Mouse (Mus musculus): ENCODE data around the gene Nol3. TPM values are rescaled to one million over a fixed set of nuclear protein-coding genes. Genes with fewer than 3 reads are reported as not detected.

Gene Nol3
- polyA plus RNA-seq, 1 experiment from 2014 or later, result 2.7 TPM

- no peak overlapping the region for H3K27ac ChIP-seq
- peak; percentile 83 for ATAC-seq (ENCODE audit: low FRiP score)
- no peaks in the 10 kb centered on the region; the same call in 1 of the 2 replicates for H3K9me3 ChIP-seq (replicated peaks)
- H3K36me3 ChIP-seq, result no peaks in the 10 kb centered on the region
- peak overlapping the region; percentile 47 for H3K4me3 ChIP-seq
- H3K4me2 ChIP-seq (replicated peaks), result peak overlapping the region; percentile 81
- WGBS, result under 1% methylated on average over 65 of the region's 65 CpGs
- H3K9ac ChIP-seq, result peak overlapping the region; percentile 25
- peaks cover 98% of the 10 kb centered on the region for H3K27me3 ChIP-seq
- peaks cover 31% of the 10 kb centered on the region for H3K4me1 ChIP-seq
Observed at GRCm38 (mm10) chr8:105268342-105269074, 7.4 kb upstream of the Nol3 start.

GRCm38 (mm10) chr8:105269075-105269458 is 6.9 kb upstream of the Nol3 start:
- peaks cover 98% of the 10 kb centered on the region for H3K27me3 ChIP-seq
- H3K4me2 ChIP-seq (replicated peaks), result peak overlapping the region; percentile 81
- H3K9ac ChIP-seq, result peak overlapping the region; percentile 25; the same call in 1 of the 2 replicates
- peak; percentile 36 for ATAC-seq (ENCODE audit: low FRiP score)
- peak overlapping the region; percentile 47 for H3K4me3 ChIP-seq
- WGBS, result under 1% methylated on average over 10 of the region's 10 CpGs
- no peaks in the 10 kb centered on the region; the same call in 1 of the 2 replicates for H3K9me3 ChIP-seq (replicated peaks)
- no peaks in the 10 kb centered on the region for H3K36me3 ChIP-seq
- no peak overlapping the region for H3K27ac ChIP-seq
- H3K4me1 ChIP-seq, result peaks cover 31% of the 10 kb centered on the region

DNA sequence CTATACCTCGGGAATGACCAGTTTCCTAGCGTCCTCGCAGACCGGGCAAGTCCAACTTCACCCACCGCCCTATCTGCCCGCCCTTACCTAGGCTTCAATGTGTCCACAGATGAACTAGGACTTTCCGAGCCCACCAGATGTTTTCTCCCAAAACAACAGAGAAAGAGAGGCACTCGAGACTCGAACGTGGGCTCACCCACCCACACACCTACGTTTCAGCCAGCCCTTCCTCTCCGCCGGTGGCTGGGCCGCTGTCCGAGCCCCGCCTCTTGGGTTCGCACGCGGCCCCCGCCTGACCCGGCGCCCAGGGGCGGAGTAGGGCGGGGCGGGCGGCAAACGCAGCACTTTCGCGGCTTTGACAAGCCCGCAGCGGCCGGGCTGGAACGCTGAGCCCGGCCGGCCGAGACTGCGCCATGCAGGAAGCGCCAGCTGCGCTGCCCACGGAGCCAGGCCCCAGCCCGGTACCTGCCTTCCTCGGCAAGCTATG is 6.4 kb upstream of the Nol3 start, which contains the start of gene Hsf4:
Hsf4 (plus strand) TSS at position 341 of the 487 bp plus-strand sequence.
- Histone ChIP-seq H3K9ac (peak within 1 kb of the TSS; percentile 25), H3K27ac (no peak within 1 kb of the TSS), H3K9me3 (replicated peaks) (no peaks in the 10 kb centered on the region; the same call in 1 of the 2 replicates), H3K4me3 (peak within 1 kb of the TSS; percentile 47), H3K4me2 (replicated peaks) (peak within 1 kb of the TSS; percentile 81), H3K27me3 (peaks cover 99% of the 10 kb centered on the region), H3K36me3 (no peaks in the 10 kb centered on the region), H3K4me1 (peaks cover 30% of the 10 kb centered on the region)
- ATAC-seq (ENCODE audit: low FRiP score), result 0 out of 2 replicates have a peak, but pooled peaks have one; percentile 4
- WGBS, result under 1% methylated on average over 42 of the region's 42 CpGs

GRCm38 (mm10) chr8:105270101-105270915 is 5.6 kb upstream of the Nol3 start:
- no peak overlapping the region for H3K9ac ChIP-seq

DNA sequence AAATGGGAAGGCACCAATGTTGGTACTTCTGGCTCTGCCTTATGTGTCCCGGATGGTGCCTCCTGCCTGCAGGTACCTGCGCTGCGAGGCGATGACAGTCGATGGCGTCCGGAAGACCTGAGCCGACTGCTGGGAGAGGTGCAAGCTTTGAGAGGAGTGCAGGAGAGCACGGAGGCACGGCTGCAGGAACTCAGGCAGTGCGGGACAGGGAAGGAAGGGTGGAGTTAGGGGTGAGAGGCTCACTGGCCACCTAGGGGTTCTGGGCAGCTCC is 5.1 kb upstream of the Nol3 start:
- WGBS, result 1% methylated on average over 11 of the region's 11 CpGs
- Histone ChIP-seq H3K9ac (no peak overlapping the region), H3K36me3 (no peaks in the 10 kb centered on the region), H3K4me1 (peaks cover 33% of the 10 kb centered on the region), H3K9me3 (replicated peaks) (no peaks in the 10 kb centered on the region; the same call in 1 of the 2 replicates), H3K27ac (no peak overlapping the region), H3K27me3 (peaks cover 99% of the 10 kb centered on the region), H3K4me2 (replicated peaks) (0 out of 2 replicates have a peak overlapping the region, but pooled peaks have one; percentile 11), H3K4me3 (no peak overlapping the region)
- no peak for ATAC-seq (ENCODE audit: low FRiP score)

More at GRCm38 (mm10) chr8:105270101-105270915, 5.6 kb upstream of the Nol3 start:
- H3K27me3 ChIP-seq, result peaks cover 99% of the 10 kb centered on the region
- peak overlapping the region; percentile 81 for H3K4me2 ChIP-seq (replicated peaks)
- H3K9me3 ChIP-seq (replicated peaks), result no peaks in the 10 kb centered on the region; the same call in 1 of the 2 replicates
- H3K36me3 ChIP-seq, result no peaks in the 10 kb centered on the region
- H3K27ac ChIP-seq, result no peak overlapping the region
- peaks cover 28% of the 10 kb centered on the region for H3K4me1 ChIP-seq
- 2% methylated on average over 39 of the region's 39 CpGs for WGBS
- ATAC-seq (ENCODE audit: low FRiP score), result no peak
- no peak overlapping the region for H3K4me3 ChIP-seq

GRCm38 (mm10) chr8:105275387-105275786 is 553 bp upstream of the Nol3 start:
- Histone ChIP-seq H3K4me3 (peak overlapping the region; percentile 44; the same call in 1 of the 2 replicates), H3K9ac (no peak overlapping the region), H3K27ac (no peak overlapping the region), H3K36me3 (0 out of 2 replicates have a peak, but pooled peaks cover 4% of the 10 kb centered on the region), H3K4me2 (replicated peaks) (peak overlapping the region; percentile 84; the same call in 1 of the 2 replicates), H3K4me1 (peaks cover 27% of the 10 kb centered on the region), H3K9me3 (replicated peaks) (no peaks in the 10 kb centered on the region), H3K27me3 (peaks cover 99% of the 10 kb centered on the region)
- 4% methylated on average over 11 of the region's 11 CpGs for WGBS
- no peak for ATAC-seq (ENCODE audit: low FRiP score)

DNA sequence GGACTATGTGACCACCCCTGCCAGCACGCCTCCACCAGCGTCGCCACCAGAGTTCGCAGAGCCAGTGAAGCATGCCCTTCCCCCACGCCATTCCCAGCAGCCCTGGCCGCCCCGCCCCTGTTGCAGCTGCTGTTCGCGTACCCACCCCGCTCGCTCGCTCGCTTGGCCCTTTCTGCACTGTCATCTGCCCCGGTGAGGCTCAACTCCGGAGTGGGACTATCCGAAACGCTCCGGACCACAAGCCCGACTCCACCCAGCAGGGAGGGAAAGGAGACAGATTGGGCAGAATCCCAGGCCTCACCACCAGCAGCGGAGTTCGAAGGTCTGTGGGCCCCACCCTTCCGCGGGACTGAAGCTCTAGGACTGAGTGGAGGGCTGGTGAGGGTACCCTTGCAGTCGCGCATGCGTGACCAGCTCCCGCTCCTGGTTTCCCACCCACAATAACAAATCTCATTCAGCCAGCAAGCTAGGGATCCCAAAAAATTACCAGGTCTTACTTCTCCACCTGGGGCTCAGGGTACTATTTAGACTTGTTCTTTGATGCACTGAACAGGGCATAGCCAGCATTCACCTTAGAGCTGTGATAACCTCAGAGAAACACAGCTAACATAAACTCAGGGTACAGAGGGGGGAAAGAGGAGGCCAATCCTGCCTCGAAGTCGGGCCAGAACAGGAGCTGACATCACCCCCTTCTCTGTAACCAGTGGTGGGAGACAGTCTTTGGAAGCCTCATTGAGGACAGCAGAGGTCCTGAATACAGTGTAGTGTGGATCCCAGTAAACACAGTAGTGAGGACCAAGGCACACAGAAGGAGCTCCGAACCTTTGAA is 566 bp downstream of the Nol3 start:
- peak overlapping the region; percentile 44 for H3K4me3 ChIP-seq
- peaks cover 22% of the 10 kb centered on the region for H3K4me1 ChIP-seq
- peak overlapping the region; percentile 84 for H3K4me2 ChIP-seq (replicated peaks)
- H3K27me3 ChIP-seq, result peaks cover 97% of the 10 kb centered on the region
- H3K36me3 ChIP-seq, result peaks cover 10% of the 10 kb centered on the region; the same call in 1 of the 2 replicates
- H3K27ac ChIP-seq, result no peak overlapping the region
- peak; percentile 73 for ATAC-seq (ENCODE audit: low FRiP score)
- no peaks in the 10 kb centered on the region for H3K9me3 ChIP-seq (replicated peaks)
- peak overlapping the region; percentile 57 for H3K9ac ChIP-seq
- WGBS, result 3% methylated on average over 30 of the region's 30 CpGs

- H3K4me2 ChIP-seq (replicated peaks), result peak overlapping the region; percentile 40
- H3K4me1 ChIP-seq, result peaks cover 22% of the 10 kb centered on the region
- H3K9ac ChIP-seq, result no peak overlapping the region
- WGBS, result 4% methylated on average over 28 of the region's 28 CpGs
- ATAC-seq (ENCODE audit: low FRiP score), result peak; percentile 39
- H3K27me3 ChIP-seq, result peaks cover 82% of the 10 kb centered on the region
- H3K36me3 ChIP-seq, result peaks cover 34% of the 10 kb centered on the region
- H3K9me3 ChIP-seq (replicated peaks), result no peaks in the 10 kb centered on the region
- 0 out of 2 replicates have a peak overlapping the region, but pooled peaks have one; percentile 13 for H3K4me3 ChIP-seq
- no peak overlapping the region for H3K27ac ChIP-seq
Observed at GRCm38 (mm10) chr8:105278911-105279334, 3.0 kb downstream of the Nol3 start.

- no peak overlapping the region for H3K9ac ChIP-seq
- H3K27me3 ChIP-seq, result peaks cover 69% of the 10 kb centered on the region
- ATAC-seq (ENCODE audit: low FRiP score), result no peak
- peaks cover 46% of the 10 kb centered on the region for H3K36me3 ChIP-seq
- H3K27ac ChIP-seq, result no peak overlapping the region
- 65% methylated on average over 3 of the region's 3 CpGs for WGBS
- no peak overlapping the region for H3K4me2 ChIP-seq (replicated peaks)
- H3K9me3 ChIP-seq (replicated peaks), result no peaks in the 10 kb centered on the region
- H3K4me1 ChIP-seq, result peaks cover 24% of the 10 kb centered on the region
- no peak overlapping the region for H3K4me3 ChIP-seq
Observed at GRCm38 (mm10) chr8:105280567-105280966, 4.6 kb downstream of the Nol3 start.

DNA sequence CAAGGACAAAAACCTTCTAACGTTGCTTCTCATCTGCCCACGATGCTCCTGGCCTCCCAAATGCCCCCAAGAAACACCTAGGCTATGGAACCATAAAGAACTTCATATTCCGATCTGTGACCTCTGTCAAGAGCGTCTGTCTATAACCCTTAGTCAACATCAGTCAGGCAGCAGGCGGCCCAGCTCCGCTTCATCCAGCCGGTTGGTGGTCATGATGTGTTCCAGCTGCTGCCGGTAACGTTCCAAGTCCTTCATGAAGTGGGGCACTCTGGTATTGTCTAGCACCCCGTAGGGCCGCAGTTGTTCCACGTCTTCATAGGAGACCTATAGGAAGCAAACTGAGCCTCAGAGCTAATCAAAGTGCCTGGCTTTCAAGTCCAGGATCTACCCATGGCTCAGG is 5.9 kb downstream of the Nol3 start:
- WGBS, result 89% methylated on average over 12 of the region's 12 CpGs
- peaks cover 24% of the 10 kb centered on the region for H3K4me1 ChIP-seq
- no peak overlapping the region for H3K9ac ChIP-seq
- ATAC-seq (ENCODE audit: low FRiP score), result no peak
- no peak overlapping the region for H3K4me2 ChIP-seq (replicated peaks)
- H3K36me3 ChIP-seq, result peaks cover 47% of the 10 kb centered on the region
- peaks cover 57% of the 10 kb centered on the region for H3K27me3 ChIP-seq
- no peak overlapping the region for H3K27ac ChIP-seq
- H3K9me3 ChIP-seq (replicated peaks), result no peaks in the 10 kb centered on the region
- H3K4me3 ChIP-seq, result no peak overlapping the region

- WGBS, result 86% methylated on average over 4 of the region's 4 CpGs
- peaks cover 47% of the 10 kb centered on the region for H3K36me3 ChIP-seq
Observed at GRCm38 (mm10) chr8:105282239-105282638, 6.3 kb downstream of the Nol3 start.

More at GRCm38 (mm10) chr8:105282239-105282638, 6.3 kb downstream of the Nol3 start:
- H3K27me3 ChIP-seq, result peaks cover 53% of the 10 kb centered on the region
- H3K4me2 ChIP-seq (replicated peaks), result no peak overlapping the region
- peaks cover 26% of the 10 kb centered on the region for H3K4me1 ChIP-seq
- no peak overlapping the region for H3K4me3 ChIP-seq
- no peak for ATAC-seq (ENCODE audit: low FRiP score)
- no peak overlapping the region for H3K27ac ChIP-seq
- H3K9ac ChIP-seq, result no peak overlapping the region
- no peaks in the 10 kb centered on the region for H3K9me3 ChIP-seq (replicated peaks)
